Mouse (Mus musculus) cortical plate, adult 2 months (tissue): ENCODE measurements around the gene Polk.

Experiments
- CTCF ChIP-seq: fragments of 200-500 bp; IDR thresholded peaks from 2 replicates; pipeline ENCODE4 v1.5.1; 2011; ENCODE audit warnings: mild to moderate bottlenecking, control low read depth, low read length; ENCODE audit not compliant: insufficient read depth; ENCODE audit errors: extremely low read depth
- POLR2A ChIP-seq: fragments of 200-500 bp; IDR thresholded peaks from 2 replicates; pipeline ENCODE4 v1.6.1; 2011; ENCODE audit warnings: mild to moderate bottlenecking, low read length, control low read depth; ENCODE audit not compliant: insufficient read depth; ENCODE audit errors: extremely low read depth

DNA sequence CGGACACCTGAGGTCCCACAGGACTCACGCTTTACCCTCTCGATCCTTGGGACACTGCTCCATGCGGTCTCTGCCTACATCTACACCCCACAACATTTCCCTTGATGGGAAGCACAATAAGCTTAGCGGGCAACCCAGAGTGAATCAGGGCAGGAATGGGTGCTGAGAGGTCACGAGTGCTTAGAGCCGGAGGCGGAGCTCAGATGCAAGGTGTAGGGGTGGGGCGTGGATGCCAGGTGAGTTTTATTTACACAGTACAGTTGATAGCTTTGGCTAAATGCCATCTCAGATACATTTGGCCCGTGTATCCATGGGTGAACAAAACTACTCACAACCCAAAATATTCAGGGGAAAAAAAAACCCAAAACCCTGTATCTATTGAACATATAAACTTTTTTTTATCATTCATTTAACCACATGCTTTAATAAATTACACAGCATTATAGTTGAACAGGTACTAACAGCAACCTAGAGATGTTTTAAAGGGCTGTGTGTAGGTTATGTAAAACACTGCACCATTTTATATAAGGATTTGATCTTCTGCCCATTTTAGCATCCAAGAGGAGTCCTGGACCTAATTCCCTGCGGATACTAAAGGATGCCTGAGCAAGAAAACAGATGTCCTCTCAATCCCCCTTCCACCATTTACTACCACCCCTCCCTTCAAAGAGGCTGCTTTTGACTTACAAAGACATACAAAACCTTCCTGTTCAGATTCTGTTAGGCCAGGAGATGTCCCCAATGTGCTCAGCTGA lies 90.8 kb downstream of the Polk start:
- TF ChIP-seq CTCF (no peak), POLR2A (no peak)
